Mouse (Mus musculus) cerebellum, postnatal 14 days (tissue): ENCODE data around the gene Fam189a1.
A peak's percentile ranks its signal among the peaks of the same experiment; 100 is the strongest.

Experiments used
- DNase-seq, 2 experiments: peaks; one replicate each; pipeline ENCODE4 v3.0.0; 2021; ENCODE audit warnings: mixed read lengths in 2 of 2

The Fam189a1 gene

DNA sequence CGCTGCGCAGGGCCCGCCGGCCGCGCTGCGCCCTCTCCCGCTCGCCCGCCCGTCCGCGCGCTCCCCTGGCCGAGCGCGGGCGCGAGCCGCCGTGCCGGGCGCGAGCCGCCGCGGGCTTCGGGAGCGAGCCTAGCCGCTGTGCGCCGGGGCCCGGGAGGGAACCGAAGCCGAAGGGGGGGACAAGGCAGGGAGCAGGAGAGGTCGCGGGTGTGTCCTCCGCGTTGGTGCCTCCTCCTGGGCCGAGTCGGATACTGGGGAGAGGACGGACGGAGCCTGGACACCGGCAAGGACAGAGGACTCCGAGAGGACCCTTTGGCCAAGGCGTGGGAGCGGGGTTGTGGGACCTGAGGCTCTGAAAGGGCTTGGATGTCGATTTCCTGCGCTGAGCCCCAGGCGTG is at the start of gene Fam189a1:
Fam189a1 (minus strand) TSS at position 57 of the 398 bp plus-strand sequence.
- DNase-seq = peak; percentile 57 to 69

DNA sequence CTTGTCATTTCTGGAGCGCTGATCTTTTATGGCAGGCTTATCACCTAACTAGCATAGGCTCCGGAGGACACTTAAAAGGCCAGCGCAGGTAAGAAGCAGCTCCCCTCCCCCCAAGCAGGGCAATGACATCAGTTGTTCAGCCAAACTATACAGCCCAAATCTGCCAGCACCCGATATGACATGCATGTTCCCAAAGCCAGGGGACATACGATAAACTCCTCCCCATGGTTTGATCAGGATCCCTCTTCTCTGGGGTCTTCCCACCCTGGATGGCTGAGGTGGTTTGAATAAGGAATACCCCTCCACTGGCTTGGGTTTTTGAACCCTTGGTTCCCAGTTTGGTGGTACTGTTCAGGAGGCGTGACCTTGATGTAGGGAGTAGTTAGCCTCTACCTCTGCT is 49.7 kb upstream of the Fam189a1 start:
- no peak for DNase-seq

DNA sequence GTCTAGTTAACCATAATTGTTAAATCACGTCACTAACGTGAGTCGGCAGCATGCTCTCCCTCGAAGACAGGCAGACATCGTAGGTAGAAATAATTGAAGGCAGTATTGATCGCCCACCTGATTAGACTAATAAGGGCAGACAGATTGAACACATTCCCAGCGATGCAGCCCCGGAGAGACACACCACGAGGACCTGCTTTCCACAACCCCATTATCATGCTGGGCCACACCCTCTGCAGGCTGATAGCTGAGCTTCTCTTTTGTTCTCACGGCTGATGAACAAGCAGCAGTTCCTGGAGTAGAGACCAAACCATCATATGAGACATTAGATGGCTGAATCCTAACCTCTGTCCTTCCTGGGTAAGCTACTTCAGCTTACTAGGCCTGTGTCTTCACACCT is 46.3 kb upstream of the Fam189a1 start:
- DNase-seq = no peak

DNA sequence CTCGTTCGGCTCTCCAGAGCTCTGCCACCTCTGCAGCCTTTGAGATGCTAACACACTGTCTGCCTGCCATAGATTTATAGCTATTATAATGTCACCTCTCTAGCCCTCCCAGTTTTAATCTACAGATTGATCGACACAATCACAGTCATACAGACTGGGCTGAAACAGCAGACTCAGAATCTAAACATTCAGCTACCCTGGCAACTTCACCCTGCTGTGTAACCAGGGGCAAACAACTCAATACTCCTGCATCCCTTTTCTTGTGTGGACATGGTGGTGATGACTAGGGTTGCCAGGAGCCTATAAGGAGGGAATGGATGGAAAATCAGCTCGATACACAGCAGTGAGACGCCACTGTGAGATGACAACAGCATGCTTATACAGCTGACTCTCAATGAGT is 24.3 kb upstream of the Fam189a1 start:
- no peak for DNase-seq

DNA sequence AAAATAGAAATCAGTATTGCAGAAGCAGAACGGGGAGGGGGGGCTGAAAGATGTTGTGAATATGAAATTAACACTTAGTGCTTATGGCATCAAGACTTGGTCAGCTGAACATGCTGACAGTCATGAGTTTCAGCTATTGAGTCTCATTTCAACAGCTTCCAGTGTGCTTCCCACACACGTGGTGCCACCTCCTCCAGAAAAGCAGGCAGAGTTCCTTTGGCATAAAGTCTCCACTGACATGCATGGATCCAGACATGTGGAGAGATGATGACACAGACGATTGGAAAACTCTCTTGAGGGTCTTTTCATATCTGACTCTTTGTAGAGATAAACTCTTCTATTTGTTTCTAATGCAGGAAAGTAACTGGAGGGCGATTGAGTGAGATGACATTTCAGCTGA is 14.4 kb upstream of the Fam189a1 start:
- DNase-seq = no peak

- DNase-seq = no peak
These were observed 958 bp upstream of the Fam189a1 start for GRCm38 (mm10) chr7:65157031-65158025.

DNA sequence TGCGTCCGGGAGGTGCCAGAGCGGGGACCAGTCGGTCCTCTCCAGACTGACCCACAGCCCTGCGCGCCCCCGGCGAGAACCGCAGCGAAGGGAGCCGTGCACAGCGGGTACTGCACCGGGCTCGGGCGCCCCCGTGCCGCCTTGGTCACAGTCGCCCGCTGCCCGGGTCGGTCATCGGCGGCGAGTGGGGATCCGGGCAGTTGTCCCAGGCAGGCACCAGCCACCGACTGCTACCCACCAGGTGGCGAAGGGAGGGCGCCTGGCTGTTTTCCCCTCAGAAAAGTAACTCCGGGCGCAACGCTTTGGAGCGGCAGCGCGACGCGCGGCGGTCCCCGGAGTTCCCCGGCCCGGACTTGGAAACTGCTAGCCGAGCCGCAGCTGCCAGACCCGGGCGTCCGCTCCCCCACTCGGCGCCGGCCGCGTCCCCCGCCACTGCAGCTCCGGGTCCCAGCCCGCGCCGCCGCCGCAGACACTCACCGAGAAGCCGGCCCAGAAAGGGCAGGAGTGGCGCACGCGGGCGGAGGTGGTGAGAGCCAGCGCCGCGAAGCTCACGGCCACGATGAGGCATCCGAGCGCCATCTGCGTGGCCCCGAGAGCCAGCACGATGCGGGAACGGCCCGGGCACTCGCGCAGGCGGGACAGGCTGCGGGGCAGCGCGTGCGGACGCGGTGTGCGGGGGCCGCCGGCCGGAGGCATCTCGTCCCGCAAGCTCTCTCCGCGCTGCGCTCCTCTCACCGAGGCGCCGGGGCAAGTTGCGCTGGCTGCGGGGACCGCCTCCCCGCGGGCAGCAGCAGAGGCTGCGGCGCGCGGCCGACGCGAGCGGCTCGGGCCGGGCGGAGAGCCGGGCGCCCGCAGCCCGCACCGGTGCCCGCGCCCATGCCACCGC is 499 bp downstream of the Fam189a1 start:
- DNase-seq = peak; percentile 77 to 80

- DNase-seq = no peak
These were observed 1.8 kb downstream of the Fam189a1 start for GRCm38 (mm10) chr7:65154576-65154975.

DNA sequence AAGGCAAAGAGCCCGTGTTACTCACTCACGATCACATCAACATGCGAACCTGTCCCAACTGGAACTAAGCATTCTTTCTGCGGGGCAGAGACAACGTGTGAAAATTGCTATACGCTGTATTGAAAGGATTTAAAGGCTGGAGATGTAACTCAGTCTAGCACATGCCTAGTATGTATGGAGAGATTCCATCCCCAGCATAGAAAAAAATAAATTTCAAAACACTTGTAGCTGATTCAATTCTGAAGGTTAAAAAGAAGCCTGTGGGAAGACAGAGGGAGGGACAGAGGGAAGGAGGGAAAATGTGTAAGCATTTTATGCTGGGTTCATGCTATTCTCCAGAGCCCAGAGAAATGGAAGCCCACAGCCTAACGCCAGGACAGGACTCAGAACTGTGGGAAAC is 2.5 kb downstream of the Fam189a1 start:
- DNase-seq = no peak

GRCm38 (mm10) chr7:65151526-65151925 is 4.8 kb downstream of the Fam189a1 start:
- DNase-seq = no peak

GRCm38 (mm10) chr7:65149040-65149439 is 7.3 kb downstream of the Fam189a1 start:
- DNase-seq = no peak

DNA sequence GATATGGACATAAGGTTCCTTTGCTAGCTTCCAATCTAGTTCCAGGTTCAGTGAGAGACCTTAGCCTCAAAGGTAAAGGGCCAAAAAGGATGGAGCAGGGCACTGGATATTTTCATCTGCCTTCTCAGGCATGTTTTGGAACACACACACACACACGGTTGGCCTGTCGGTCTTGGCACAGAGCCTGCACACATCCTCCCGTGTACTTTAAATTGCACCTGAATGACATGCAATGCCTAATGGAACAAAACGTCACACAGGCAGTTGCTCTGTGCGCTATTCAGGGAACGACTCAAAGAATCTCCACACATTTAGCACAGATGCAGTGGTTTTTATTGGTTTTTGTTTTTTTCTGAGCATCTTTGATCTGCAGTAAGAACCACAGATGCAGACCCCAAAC is 11.5 kb downstream of the Fam189a1 start:
- DNase-seq = peak; percentile 43 to 50

DNA sequence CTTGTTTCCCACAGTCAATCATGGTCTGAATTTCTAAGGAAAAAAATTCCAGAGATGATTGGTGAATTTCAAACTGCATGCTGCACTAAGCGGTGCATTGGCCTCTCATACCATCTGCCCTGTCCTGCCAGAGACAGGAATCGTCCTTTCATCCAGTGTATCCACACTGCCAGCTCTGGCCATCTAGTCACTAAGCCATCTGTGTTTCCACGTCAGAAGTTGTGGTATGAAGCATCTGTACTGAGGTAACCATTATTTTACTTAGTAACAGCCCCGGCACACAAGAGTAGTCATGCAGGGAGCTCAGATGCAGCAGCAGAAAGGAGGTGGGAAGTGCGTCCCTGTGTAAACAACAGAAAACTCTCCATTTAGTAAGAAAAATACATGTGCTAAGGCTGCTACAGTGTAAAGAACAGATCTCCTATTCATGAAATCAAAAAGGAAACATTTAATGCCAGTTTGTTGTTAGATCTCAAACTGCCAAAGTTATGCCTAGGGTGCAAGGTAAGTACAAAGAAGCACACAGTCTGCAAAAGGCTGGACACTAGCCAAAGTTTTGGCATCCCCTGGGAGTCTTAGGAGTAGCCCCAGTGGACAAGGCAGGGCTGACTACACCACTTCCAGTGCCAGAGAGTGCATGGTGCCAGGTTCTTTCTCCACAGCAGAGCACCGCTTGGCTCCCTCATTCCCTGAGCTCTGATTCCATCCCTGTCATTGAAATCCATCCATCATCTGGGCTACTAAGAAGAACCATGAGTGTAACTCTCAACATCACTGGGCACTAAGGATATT is 14.3 kb downstream of the Fam189a1 start:
- peak; percentile 54 to 70 for DNase-seq

DNA sequence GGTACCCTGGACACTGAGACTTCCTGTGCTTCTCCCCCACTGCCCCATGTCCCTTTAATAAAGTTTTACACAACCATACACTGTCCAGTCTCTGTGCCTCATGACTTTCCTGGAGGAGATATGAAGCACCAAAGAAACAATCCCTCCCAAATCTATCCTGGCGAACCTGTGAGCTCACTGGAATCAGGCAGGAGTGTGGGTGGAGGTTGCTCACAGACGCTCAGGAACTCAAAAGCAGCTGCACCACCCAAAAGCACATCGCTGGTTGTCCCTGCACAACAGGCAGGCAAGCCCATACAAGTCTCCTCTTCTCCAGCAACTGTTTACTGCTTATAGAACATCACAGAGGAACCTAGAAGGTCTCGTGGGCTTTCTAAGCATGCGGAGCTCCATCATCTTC is 15.5 kb downstream of the Fam189a1 start:
- no peak for DNase-seq

- no peak for DNase-seq
These were observed 16.3 kb downstream of the Fam189a1 start for GRCm38 (mm10) chr7:65140099-65140498.

GRCm38 (mm10) chr7:65123766-65124165 is 32.6 kb downstream of the Fam189a1 start:
- no peak for DNase-seq

DNA sequence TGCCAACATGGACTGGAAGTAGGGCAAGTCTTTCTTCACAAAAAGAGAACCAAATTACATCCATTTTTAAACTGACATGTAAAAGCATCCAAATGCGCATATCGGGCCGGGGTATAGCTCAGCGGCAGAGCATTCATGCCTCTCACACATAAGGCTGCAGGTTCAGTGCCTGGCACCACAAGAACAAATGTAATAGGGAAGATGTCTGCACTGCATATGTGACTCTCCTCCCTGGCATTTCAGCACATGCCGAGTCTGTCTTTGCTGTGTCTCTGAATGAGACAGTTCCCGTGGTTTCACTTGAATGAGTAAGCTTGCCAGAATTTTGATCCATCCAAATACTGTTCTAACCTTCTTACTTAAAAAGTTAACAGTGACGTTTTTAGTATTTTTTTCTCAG is 39.5 kb downstream of the Fam189a1 start:
- DNase-seq = no peak

DNA sequence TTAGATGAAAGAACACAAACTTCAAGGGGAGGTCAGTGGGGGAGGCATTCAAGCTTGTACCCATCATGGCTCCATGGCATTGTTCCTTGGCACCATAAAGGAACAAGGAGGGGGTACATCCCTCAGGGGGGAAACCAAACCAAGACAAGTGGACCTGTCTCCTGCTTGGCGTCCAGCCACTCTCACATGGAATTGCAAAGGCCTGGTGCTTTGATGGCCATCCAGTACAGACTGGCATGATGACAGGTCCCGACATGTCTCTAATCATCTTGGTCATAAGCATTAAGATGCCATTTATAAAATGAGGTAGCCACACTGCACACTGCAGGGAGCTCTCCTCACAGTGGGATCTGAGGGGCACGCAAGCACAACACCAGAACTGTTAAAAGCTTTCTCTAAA is 41.0 kb downstream of the Fam189a1 start:
- DNase-seq = peak; percentile 31 to 35

- DNase-seq = no peak
These were observed 44.7 kb downstream of the Fam189a1 start for GRCm38 (mm10) chr7:65111664-65112063.

DNA sequence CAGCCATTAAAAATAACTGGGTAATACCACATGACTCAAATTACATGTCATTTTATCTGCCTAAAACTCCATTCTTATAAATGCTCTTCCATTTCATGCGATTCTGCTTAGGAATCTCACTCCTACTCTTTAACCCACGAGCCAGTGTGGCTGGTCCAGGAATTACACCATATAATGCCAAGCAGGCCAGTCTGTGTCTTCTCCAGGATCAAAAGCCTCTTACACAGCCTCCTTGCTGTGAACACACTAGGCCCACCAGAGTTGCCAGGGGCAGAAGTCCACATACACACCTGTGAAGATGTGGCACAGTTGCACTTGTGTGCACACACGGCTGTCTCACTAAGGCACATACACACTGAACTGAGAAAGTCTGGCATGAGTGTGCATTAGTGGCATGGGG is 50.8 kb downstream of the Fam189a1 start:
- DNase-seq = peak; percentile 50 to 55

DNA sequence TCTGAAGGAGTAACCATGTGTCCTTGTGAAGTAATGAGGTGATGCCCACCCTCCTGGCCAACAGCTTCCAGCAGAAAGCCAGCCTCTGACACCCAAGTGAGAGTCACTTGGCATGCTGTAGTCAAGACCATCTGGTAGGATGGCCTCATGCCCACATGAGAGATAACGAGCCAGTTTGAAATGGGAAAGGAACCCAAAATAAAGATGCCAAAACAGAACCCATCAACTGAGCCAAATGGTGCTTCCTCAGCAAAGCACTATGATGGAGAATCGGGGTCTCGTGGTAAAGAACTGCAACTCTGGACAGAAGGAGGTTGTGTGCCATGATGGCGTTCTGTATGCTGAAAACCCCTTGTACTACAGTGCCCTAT is 51.3 kb downstream of the Fam189a1 start:
- DNase-seq = peak; percentile 95 to 97

- peak; percentile 48 to 64 for DNase-seq
These were observed 51.9 kb downstream of the Fam189a1 start for GRCm38 (mm10) chr7:65104207-65105096.
